In genomic region chr3:90466311-90466766, GRCm38 (mm10) we compare ENCODE assay signal across 7 mouse cellular contexts. TPM values are rescaled to one million over a fixed set of nuclear protein-coding genes. Genes with fewer than 3 reads are reported as not detected.
DNase-seq lines count a peak whose midpoint lies in the region; ATAC-seq and TF ChIP-seq lines count a peak whose summit lies in the region.

No protein-coding gene starts in this region.

- H3K4me3 ChIP-seq in forebrain, embryonic 12.5 days (replicated peaks) = peak overlapping the region; percentile 50
- H3K4me3 ChIP-seq in layer of hippocampus, adult 2 months = peak overlapping the region; percentile 61

- H3K4me1 ChIP-seq in forebrain, embryonic 12.5 days = peaks cover 14% of the 10 kb centered on the region

- H3K4me2 ChIP-seq in forebrain, embryonic 12.5 days = peak overlapping the region; percentile 90

- peak overlapping the region; percentile 43; the same call in 1 of the 2 replicates for H3K9ac ChIP-seq in forebrain, embryonic 12.5 days

- H3K9me3 ChIP-seq in forebrain, embryonic 12.5 days = no peaks in the 10 kb centered on the region

- ATAC-seq in forebrain, embryonic 12.5 days (ENCODE audit: low FRiP score) = peak; percentile 56

- peak; percentile 92 for TF ChIP-seq CTCF in layer of hippocampus, adult 2 months (conservative IDR thresholded peaks at IDR 0.05)

- H3K36me3 ChIP-seq in forebrain, embryonic 12.5 days (replicated peaks) = no peaks in the 10 kb centered on the region

- peak; percentile 90 for DNase-seq in R1 (ENCODE audit: low read depth, low spot score)
- peak; percentile 42 for DNase-seq in c-Kit-positive CD71-positive TER-119-positive erythroid progenitor cells, embryonic 14.5 days (ENCODE audit: low spot score)
- peak; percentile 48 for DNase-seq in heart, postnatal 25 days (ENCODE audit: low spot score)
- DNase-seq in layer of hippocampus, adult 2 months (ENCODE audit: low spot score in 2 of 2) = peak; percentile 56 to 63
- DNase-seq in lung, postnatal 25 days (ENCODE audit: low spot score) = peak; percentile 86
- peak; percentile 61 to 66 for DNase-seq in right cerebral cortex, postnatal 10 days (ENCODE audit: low spot score in 2 of 2)

- H3K27me3 ChIP-seq in forebrain, embryonic 12.5 days = peaks cover 61% of the 10 kb centered on the region

- intact Hi-C loops in heart, postnatal 25 days (cut with DNase I) = loop anchor here (1.0 to 5.0 kb wide), 2 partner anchors 34 to 54 kb away; partner anchors contain the start of gene Ints3

- 0% methylated on average over 15 of the region's 15 CpGs for WGBS in forebrain, embryonic 12.5 days

- H3K27ac ChIP-seq in forebrain, embryonic 12.5 days = no peak overlapping the region
- H3K27ac ChIP-seq in layer of hippocampus, adult 2 months = no peak overlapping the region

RNA-seq across cellular contexts. Expression of gene Npr1, which starts 0.7 kb away (rescaled TPM):
- 1.6 and 2.2 TPM in 2 replicates for polyA plus RNA-seq in forebrain, embryonic 12.5 days (2016; fragmentation: Nextera tagmentation; extraction: Ambion mirVana)
- total RNA-seq in heart, postnatal 25 days (2021) = 10 to 100 TPM; 17.2 to 18.8 TPM
- total RNA-seq in layer of hippocampus, adult 2 months (2021) = 1 to 10 TPM; 6.5 to 7.4 TPM

RNA-seq across cellular contexts. Expression of gene Ilf2, which starts 9.6 kb away (rescaled TPM):
- 351 and 352 TPM in 2 replicates for polyA plus RNA-seq in forebrain, embryonic 12.5 days (2016; fragmentation: Nextera tagmentation; extraction: Ambion mirVana)
- 10 to 100 TPM; 31.5 to 33.4 TPM for total RNA-seq in heart, postnatal 25 days (2021)
- 10 to 100 TPM; 85.4 to 88.0 TPM for total RNA-seq in layer of hippocampus, adult 2 months (2021)

RNA-seq across cellular contexts. Expression of gene Snapin, which starts 24.5 kb away (rescaled TPM):
- 71.7 and 73.2 TPM in 2 replicates for polyA plus RNA-seq in forebrain, embryonic 12.5 days (2016; fragmentation: Nextera tagmentation; extraction: Ambion mirVana)
- 10 to 100 TPM; 59.5 to 62.6 TPM for total RNA-seq in heart, postnatal 25 days (2021)
- 10 to 100 TPM; 53.4 to 54.5 TPM for total RNA-seq in layer of hippocampus, adult 2 months (2021)

RNA-seq across cellular contexts. Expression of gene Ints3, which starts 32.9 kb away (rescaled TPM):
- 42.8 and 45.1 TPM in 2 replicates for polyA plus RNA-seq in forebrain, embryonic 12.5 days (2016; fragmentation: Nextera tagmentation; extraction: Ambion mirVana)
- total RNA-seq in heart, postnatal 25 days (2021) = 10 to 100 TPM; 25.2 to 26.9 TPM
- 10 to 100 TPM; 74.1 to 75.4 TPM for total RNA-seq in layer of hippocampus, adult 2 months (2021)

RNA-seq across cellular contexts. Expression of gene Chtop, which starts 43.0 kb away (rescaled TPM):
- polyA plus RNA-seq in forebrain, embryonic 12.5 days (2016; fragmentation: Nextera tagmentation; extraction: Ambion mirVana) = 228 and 238 TPM in 2 replicates
- total RNA-seq in heart, postnatal 25 days (2021) = 100 to 1,000 TPM; 100 to 113 TPM
- 100 to 1,000 TPM; 152 to 153 TPM for total RNA-seq in layer of hippocampus, adult 2 months (2021)
